Mouse (Mus musculus) kidney, adult 8-10 months (tissue): ENCODE data around the gene Slc43a1.

Experiments
- DNase-seq, 2 experiments: peaks; one replicate each; pipeline ENCODE4 v3.0.0; 2022

Gene Slc43a1

DNA sequence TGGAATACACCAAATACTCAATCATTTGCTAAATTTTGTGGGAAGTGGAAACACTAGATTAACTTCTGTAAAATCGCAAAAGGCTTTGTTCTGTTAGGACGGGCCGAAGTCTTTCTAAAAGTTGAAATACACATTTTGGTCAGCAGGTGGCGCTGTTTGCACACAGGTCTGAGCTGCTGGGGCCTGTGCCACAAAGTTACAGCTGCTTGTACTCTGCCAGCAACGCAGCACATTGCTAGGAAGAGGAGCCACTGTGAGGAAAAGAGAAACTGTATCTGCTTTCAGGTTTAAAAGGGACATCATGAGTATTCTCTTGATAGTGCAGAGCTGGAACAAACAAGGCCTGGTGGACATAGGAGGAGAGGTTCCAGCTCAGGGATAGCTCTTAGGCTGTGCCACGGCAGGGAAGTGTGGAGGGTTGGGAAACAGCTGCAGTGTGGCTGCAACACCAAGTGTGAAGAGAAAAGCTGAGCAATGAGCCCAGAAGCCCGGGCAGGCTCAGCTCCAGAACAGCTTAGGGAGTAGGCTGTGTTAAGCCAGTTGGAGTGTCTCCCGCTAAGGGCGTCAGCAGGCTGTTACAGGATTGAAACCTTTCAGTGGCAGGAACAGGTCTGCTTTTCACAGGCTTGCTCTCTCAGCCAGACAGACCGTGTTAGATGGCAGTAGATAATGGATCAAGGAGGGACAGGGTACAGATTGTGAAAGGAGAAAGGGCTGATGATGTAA, 6.8 kb upstream of the Slc43a1 start:
- DNase-seq = peak; percentile 74 to 85

DNA sequence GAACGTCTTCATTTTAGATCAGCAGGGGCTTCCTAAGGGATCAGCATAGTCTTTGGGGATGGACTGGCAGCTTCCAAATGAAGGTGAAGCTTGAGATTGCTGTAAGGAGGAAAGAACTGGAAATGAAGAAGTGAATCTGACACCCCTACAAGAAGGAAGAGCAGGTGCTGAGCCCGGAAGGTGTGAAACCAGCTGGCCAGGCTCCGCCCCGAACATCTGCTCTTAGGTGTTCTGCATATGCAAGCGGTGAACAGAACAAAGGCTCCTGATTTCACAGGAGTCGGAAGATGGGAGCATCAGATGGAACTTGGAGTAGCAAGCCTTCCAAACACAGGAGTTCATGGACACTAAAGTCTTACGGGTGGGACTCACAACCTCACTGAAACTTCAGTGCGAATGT, 1.5 kb upstream of the Slc43a1 start:
- no peak for DNase-seq

DNA sequence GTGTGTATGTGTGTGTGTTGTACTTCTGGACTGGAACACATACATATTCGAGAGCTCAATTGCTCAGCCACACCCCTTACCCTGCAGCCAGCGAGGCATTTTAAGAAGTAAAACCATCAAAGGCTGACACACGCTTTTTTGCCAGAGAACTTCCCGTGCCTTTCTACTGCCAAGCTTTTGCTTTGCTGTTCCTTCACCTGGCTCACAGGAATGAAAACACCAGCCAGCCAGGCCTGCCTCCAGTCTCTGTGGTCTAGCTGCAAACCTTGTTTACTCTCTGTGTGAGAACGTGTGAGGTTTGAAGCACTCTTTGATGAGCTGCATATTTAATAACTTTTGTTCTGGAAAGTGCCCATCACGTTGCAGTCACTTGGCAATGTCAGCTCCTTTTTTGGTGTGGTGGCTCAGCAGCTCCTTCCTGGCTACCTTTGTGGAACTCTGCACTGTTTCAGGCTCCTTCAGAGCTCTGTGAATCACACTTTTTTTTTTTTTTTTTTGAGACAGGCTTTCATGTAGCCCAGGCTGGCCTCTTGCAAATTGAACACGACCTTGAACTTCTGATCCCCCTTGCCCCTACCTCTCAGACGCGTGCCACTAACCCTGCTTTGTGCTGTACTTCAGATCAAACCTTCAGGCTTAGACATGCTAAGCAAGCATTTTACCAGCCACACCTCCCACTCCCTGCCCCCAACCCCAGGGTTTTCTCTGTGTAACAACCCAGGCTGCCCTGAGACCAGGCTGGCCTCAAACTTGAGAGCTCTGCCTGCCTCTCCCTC, 645 bp upstream of the Slc43a1 start:
- DNase-seq = no peak

DNA sequence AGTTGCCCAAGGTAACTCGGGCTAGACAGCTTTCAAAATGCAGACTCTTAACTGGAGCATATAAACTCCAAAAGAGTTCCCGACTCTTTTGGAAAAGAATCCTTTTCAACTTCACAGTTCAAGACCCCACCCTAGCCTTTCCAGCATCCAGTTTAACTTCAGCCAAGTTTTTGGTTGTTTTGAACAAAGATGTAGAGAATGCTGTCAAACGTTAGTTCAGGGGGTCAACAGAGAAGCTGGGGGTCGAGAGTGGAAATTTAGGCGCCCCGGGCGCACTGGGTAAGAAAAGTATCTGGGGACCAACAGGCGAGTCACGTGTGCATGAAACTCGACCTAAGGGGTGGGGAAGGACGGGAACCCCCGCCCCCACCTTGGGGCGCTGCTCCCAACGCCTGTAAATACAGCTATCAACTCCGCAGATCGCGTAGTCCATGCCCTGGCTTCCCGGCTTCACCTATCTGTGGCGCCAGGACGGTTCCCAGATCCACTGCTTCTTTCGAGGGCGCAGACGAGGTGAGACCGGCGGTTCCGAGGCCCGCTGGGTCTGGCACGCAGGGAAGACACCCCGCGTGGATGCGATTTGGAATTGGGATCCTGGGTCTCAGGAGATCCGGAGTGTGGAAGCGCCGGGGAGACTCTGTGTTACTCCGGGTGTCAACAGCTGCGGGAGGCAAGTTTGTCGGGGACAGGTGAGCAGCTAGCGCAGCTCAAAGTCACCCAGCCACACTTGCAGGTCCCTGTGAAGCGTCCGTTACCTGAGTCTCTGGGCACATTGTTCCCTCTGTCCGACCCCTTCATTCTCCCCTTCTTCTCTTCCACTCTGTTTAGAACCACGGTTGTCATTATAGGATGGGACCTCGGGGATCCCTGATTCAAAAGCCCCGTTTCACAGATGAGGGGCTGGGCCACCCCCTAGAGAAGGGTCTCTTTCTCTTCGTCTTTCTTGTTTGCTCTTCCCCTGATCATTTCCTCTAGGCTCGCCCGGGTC, 637 bp downstream of the Slc43a1 start:
- DNase-seq = no peak

DNA sequence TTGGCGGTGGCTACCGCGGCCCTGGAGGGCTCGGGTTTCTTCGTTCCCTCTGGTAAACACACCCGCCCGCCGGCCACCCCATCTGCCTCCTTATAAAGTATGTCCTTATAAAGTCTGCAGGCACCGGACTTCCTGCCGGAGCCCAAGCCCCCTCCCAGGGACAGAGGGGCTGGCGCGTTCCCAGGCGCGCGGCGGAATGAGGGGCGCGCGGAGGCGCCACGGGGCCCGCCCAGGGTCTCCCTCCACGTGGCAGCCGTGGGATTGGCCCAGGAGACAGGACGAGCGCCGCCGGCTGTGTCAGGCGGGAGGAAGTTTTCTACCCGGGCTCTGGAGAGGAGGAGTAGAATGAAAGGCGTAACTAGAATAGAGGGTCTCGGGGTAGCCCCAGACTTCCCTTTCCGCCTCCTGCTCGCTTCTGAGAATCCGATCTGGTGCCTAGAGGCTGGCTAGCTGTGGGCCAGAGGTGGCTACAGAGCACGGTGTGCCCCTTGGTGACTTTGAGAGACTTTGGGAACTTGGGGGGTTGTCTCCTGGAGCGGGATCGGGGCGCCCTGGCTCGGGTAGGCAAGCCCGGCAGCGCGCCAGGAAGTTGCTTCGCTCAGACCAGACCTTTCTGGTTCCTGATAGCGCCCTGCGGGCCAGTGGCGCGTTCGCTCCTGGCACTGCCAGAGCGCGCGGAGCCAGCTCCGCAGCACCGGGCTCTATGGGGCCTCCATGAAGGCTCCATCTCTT, 1.5 kb downstream of the Slc43a1 start:
- DNase-seq = peak; percentile 30 to 35

DNA sequence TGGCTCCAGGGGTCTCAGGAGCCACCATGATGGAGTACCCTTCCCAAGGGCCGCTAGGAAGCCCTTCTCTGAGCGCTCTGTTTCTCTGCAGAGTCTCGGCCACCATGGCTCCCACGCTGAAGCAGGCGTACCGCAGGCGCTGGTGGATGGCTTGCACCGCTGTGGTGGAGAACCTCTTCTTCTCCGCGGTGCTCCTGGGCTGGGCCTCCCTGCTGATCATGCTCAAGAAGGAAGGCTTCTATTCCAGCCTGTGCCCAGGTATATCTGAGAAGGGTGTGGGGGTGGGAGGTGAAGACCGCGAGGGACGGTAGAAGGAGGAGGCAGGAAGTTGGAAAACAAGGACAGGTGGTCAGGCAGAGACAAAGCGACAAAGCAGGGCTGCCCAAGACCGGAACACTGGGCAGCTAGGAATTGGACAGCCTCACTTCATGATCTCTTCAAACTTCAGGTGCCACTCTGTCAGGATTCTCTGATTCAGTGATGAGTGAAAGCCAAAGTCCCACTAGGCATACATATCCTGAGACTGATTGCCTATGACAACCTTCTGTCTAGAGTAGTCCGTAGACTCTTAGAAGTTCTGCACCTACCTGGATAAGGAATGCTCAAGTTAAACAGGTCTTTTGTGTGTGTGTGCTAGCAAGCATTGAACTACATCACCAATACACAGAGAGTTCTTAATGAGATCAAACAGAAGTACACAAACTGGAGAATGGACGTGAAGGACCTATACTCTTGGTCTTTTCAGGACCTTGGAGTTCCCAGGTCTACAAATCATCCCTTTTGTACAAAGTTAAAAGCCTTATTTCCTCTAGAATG, 2.3 kb downstream of the Slc43a1 start:
- DNase-seq = no peak

DNA sequence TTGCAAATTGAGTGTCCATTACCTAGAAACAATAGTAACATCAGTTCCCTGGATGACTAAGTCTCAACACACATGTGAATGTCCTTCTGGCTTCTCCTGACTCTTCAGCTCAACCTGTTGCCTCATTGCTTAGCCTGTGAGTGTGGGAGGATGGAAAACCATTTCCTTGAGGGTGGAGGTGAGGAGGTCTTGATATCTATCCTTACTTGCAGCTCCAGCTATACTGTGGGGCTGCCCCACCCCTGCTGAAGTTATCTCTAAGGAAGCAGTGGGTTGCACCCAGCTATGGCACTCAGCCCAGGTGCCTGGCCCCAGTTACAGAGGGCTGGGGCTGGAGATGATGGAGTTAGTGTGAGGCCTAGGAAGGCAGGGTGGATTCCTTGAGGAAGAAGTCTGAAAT, 3.3 kb downstream of the Slc43a1 start:
- DNase-seq = no peak

DNA sequence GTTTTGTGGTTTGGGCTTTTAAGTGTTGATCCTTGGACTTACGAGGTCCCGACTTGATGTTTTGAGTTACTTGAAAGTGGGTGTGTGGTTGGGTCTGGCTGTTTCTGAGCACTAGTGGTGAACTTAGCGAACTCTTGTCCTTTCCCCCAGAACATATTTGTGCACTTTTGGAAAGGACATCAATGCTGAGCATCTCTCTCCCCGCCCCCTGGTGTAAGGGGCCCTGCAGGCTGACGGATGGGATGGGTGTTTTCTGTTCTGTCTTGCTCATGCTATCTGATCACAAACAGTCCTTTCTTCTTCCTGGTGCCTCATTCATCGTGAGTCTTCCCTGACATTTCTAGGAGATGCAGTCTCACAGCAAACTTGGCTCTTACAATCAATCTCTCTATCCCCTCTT, 5.0 kb downstream of the Slc43a1 start:
- no peak for DNase-seq

DNA sequence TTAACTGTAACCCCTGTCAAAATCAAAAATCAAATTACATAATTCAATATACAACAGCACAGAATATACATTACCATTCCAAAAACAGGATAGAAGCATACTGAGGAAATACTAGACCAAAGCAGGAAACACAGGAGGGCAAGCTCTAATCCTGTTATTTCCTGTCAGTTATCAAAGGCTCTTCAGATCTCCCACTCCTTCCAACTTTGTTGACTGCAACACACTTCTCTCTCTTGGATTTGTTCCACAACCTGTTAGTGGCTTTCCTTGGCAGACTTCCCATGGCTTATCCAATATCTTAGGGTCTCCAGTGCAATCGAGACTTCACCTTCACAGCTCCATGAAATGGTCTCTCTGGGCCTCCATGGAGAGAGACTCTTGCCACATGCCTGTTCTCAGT, 6.6 kb downstream of the Slc43a1 start:
- no peak for DNase-seq

DNA sequence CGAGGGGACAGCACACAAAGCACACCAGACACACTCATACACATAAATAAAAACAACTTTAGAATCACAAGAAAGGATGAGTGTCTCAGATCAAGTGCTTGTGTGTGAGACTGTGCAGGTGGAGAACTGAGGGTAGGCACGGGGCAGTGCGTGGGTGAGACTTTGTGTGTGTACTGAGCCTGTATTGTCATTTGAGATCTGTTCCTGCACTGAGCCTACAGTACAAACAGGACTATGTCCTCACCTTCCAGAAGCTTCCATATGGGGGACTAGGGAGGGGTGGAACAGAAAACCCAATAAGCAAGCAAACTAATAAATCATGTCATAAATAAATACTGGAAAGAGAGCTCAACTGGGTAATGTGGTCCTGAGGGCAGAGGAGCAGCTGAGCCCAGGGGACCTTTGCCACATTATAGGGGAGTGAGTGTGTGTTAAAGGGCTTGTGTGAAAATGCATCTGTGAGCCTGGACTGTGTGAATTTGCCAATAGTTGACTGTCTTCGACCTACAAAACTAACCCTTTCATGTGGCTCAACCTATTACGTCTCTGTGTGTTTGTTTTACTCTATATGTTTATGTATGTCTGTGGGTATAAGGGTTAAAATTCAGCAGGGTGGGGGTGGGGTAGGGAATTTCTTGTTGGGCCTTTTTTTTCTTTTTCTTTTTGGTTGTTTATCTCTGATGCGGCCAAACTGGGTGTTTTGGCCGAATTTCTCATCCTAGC, 11.9 kb downstream of the Slc43a1 start:
- DNase-seq = no peak

DNA sequence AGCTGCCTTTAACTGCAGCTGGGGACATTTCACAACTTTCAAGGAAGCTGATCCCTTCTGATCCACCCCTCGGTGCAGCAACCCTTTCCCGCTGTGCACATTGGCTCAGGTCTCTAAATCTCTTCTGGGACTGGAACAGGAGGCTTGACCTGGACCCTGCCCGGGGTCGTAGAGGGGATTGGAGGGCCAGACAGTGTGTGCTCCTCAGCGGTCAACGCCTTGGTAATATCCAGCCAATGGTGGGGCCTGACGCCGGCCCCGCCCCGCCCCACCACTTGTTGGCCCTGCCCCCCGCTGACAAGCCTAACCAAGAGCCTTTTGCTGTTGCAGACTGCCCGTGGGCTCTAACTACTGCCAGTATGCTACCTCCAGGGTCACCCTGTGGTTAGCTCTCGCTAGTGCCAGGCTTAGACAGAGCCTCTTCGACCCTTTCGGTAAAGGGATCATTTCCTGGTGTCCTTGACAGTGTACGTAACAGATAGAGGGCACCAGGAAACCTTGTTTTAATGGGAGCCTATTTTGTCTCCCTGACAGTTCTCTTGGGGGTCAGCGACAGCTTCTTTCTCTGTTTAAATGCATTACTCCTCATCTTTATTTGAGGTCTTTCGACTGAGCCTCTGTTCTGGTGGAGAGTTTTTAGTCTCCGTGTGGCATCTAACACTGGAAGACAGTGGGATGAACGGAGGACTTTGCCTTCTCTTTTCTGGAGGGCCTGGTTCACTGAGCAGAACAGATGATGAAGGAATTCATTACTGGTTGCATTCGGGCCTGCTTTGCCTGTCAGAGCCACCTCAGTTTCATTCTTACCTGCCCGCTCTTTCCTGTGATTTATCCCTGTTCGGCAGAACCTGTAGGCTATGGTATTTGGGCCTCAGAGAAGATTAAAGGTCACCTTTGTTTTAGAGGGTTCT, 12.7 kb downstream of the Slc43a1 start:
- peak; percentile 59 to 80 for DNase-seq

DNA sequence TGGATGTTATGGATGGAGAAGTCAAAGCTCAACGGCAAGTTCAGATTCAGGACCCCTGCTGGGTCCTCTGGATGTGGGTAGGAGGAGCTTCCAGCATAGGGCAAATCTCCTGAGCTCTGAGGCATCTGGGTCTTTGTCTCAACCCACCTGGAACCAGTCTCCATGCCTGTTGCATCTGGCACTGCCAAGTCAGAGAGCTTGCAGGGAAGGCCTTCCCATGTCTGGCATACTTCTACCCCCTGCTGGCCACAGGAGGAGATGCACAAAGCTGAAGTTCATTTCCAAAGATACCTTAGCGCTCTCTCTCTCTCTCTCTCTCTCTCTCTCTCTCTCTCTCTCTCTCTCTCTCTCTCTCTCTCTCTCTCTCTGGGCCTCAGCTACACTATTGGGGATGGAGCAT, 17.1 kb downstream of the Slc43a1 start:
- peak; percentile 43 to 60 for DNase-seq

DNA sequence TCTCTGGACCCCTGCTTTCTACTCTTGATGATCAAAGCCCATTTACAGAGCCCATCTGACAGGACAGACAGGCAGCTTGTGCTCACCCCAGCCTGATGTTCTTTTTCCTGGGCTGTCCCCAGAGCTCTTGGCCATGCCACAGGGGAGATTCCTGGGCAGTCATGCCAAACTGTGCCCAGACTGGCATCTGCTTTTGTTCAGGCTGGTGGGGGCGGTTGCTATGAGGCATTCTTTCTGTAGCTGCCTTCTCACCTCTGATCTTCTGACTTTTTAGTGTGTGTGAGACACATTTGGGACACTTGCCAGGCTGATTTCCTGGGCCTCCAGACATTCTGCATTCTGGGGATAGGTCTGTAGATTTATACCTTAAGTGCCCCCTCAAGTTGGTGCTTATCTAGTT, 19.9 kb downstream of the Slc43a1 start:
- no peak for DNase-seq

DNA sequence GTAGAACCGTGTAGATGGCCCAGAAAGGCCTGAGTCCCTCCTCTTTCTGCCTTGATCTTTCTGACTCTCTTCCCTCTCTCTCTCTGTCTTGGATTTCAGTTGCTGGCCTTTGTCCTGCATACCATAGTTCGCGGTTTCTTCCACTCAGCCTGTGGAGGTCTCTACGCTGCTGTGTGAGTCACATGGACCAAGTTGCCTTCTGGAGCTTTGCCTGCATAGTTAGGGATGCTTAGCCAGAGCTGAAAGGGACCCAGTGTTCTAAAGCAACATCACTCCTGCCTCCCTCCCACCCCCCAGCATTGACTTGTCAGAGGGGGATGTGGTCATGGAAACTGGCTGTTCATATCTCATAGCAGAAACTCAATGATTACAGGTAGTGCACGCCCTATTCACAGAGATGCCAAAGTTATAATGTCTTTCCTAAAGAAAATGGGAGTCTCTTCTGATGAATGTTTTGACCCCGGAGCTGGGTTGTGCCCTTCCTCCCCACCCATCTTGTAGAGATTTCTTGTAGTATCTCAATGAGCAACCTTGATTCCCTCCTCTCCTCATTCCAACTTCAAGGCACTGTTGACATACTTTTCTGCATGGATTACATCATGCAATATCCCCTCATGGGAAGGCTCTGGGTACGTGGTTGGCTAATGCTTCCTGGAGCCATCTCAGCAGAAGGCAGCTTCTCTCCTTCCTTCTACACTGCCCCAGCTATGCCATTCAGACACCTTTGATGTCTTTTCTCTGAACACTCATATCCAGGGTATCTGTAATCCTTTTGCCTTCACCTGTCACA, 21.5 kb downstream of the Slc43a1 start:
- DNase-seq = no peak

DNA sequence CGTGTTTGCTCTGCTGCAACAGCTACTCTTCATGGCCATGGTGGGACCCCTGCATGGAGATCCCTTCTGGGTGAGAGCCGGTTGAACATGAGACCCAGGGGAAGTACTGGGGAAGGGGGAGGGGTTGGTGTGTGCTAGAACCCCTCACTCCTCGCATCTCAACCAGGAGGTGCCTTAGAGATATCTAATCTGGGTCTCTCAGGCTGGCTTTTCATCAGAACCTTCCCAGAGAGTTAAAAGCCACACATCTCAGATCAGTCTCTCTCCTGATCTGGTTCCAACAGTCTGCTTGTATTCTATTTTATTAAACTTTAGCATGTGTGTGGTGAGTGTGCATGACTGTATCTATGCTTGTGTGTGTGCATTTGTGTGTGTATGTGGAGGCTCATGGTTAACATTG, 22.8 kb downstream of the Slc43a1 start:
- DNase-seq = no peak

DNA sequence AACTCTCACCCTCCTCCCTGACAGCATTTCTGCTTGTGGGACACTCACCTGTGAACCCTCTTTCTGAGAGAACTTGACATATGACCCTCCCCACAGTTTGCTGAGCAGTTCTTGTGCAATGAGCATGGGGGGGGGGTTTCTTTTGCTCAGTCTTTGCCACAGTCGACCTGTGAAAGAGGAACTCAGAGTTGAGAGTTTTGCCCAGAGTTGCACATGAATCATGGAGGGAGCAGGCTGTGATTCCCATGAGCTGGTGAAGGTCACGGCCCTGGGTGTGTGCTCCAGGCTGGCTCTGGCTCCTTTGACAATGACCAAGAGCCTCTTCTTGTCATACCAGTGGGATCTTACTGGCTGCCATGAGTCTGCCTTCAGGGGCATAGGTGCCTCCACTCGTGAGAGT, 23.6 kb downstream of the Slc43a1 start:
- DNase-seq = no peak

DNA sequence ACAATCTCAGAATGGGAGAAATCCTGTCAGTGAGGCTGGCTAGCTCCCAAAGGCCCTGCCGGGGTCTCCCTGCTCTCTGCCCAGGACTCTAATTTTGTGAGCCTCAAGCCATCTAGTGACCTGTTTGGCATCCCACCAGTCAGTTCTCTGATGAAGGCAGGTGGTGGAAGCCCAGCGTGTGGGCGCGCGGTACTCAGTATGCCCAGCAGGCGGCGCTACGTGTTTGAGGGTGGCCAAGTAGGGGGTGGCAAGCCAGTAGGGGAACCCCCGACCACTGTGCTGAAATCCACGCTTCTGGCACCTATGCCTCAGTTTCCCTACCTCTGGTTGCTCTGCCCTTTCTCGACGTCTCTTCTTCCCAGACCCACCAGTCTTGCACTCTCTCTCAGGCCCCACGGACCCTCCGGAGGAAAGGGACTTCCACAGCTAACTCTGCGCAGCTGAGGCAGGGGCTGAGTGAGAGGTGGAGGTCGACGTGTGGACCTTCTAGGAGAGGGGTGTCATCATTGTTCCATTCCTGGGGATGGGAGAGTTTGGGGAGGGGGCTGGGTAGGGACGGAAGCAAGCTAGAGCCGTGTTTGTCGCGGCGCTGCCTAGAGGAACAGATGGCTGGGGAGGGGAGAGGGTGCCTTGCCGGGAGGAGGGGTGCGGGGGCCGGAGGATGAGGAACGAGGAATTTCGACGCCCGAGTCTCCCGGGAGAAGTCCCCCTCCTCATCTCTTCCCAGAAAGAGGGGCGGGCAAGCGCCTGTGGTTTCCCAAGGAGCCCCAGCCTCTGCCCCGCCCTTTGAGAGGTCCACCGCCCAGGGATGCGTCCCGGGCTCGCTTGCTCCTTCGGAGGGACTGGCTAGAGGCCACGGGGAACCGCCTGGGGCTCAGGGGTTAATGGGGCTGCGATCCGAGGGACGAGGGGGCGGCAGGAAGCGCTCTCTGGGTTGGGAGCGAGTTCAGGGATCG, 27.2 kb downstream of the Slc43a1 start:
- DNase-seq = peak in 1 of 2 experiments; percentile 46

DNA sequence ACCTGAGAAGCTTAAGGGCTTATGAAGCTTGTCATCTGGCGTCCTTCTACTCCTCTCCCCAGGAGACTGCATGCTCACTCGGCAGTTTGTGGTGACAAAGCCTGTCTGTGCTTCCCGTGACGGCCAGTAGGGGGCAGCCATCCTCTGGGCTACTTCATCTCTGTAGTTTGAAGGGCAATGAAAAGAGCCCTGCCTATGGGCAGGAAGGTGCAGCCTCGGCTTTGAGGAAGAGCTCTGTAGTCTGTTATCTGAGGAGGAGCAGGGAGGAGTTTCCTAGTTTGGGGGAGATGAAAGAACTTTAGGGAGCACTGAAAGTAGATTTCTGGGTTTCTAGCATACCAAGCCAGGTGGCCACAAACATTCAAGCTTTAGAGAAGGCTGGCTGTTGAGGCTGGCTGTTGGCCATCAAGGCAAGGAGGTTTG, 29.9 kb downstream of the Slc43a1 start:
- peak; percentile 45 to 78 for DNase-seq
